Mouse (Mus musculus) limb, embryonic 12.5 days (tissue): ENCODE measurements around the gene Acr. TPM values are rescaled to one million over a fixed set of nuclear protein-coding genes. Genes with fewer than 3 reads are reported as not detected.

Source experiments
- ATAC-seq: fragments of 200-750 bp; cut with Nextera tagmentation; 2 replicates; pipeline ENCODE4 v1.8.0; 2017; ENCODE audit warnings: low read depth, moderate TSS enrichment; ENCODE audit not compliant: insufficient number of reproducible peaks, insufficient read depth, low FRiP score, low TSS enrichment
- H3K27ac ChIP-seq: fragments of 300-500 bp; sonication (generic); 2 replicates; pipeline ENCODE4 v1.5.1; 2016; ENCODE audit warnings: mild to moderate bottlenecking, moderate library complexity
- H3K27me3 ChIP-seq: fragments of 300-500 bp; sonication (generic); 2 replicates; pipeline ENCODE4 v1.6.1; 2016; ENCODE audit warnings: mild to moderate bottlenecking, moderate library complexity
- H3K36me3 ChIP-seq: fragments of 300-500 bp; sonication (generic); 2 replicates; pipeline ENCODE4 v1.6.1; 2016; ENCODE audit warnings: mild to moderate bottlenecking, moderate library complexity
- H3K4me1 ChIP-seq: fragments of 300-500 bp; sonication (generic); replicated peaks from 2 replicates; pipeline ENCODE4 v1.6.1; 2016
- H3K4me2 ChIP-seq: fragments of 300-500 bp; sonication (generic); 2 replicates; pipeline ENCODE4 v1.6.1; 2016; ENCODE audit warnings: mild to moderate bottlenecking, moderate library complexity
- H3K4me3 ChIP-seq: fragments of 300-500 bp; sonication (generic); replicated peaks from 2 replicates; pipeline ENCODE4 v1.5.1; 2016; ENCODE audit warnings: mild to moderate bottlenecking
- H3K9ac ChIP-seq: fragments of 300-500 bp; sonication (generic); replicated peaks from 2 replicates; pipeline ENCODE4 v1.6.1; 2016; ENCODE audit warnings: mild to moderate bottlenecking, moderate library complexity
- H3K9me3 ChIP-seq: fragments of 300-500 bp; sonication (generic); 2 replicates; pipeline ENCODE4 v1.6.1; 2016; ENCODE audit warnings: mild to moderate bottlenecking, moderate library complexity
- WGBS: fragments of 180-500 bp; shearing (Covaris S2); methylation state at CpG from one replicate; pipeline ENCODE4 v1.1.7; 2016; 5-methylcytosine and 5-hydroxymethylcytosine counted together
- polyA plus RNA-seq: library from polyadenylated mRNA; unstranded; fragments of >200 nt; fragmentation: Nextera tagmentation; extraction: Ambion mirVana; gene quantifications from 2 replicates; pipeline ENCODE4 v1.2.1, GENCODE M21; 2016

Gene Acr
- polyA plus RNA-seq, 1 experiment from 2014 or later = not detected

DNA sequence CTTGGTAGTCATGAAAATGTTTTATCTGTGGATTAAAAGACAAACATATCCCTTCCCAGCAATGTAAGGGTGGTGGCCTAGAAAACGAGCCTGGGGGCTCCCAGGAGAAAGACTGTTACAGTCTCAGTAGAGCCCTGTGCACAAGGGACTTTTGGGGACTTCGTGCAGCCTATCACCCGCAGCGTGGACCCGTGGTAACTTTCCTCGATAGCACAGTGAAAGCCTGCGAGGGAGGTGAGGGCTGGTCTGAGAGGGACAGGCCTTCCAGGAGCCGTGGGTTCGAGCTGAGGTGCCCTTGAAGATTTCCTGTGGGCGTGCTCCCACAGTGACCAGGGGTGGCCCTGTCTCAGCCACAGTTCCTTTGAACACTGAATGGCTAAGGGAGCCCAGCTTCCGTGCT, 17.5 kb downstream of the Acr start:
- no peak overlapping the region for H3K27ac ChIP-seq
- 89% methylated on average over 11 of the region's 11 CpGs for WGBS
- H3K27me3 ChIP-seq = no peaks in the 10 kb centered on the region
- 0 out of 2 replicates have a peak, but pooled peaks cover under 1% of the 10 kb centered on the region for H3K4me1 ChIP-seq
- H3K9ac ChIP-seq = no peak overlapping the region
- no peak overlapping the region for H3K4me3 ChIP-seq
- H3K36me3 ChIP-seq = peaks cover 54% of the 10 kb centered on the region
- no peak for ATAC-seq
- H3K9me3 ChIP-seq = no peaks in the 10 kb centered on the region
- no peak overlapping the region for H3K4me2 ChIP-seq

DNA sequence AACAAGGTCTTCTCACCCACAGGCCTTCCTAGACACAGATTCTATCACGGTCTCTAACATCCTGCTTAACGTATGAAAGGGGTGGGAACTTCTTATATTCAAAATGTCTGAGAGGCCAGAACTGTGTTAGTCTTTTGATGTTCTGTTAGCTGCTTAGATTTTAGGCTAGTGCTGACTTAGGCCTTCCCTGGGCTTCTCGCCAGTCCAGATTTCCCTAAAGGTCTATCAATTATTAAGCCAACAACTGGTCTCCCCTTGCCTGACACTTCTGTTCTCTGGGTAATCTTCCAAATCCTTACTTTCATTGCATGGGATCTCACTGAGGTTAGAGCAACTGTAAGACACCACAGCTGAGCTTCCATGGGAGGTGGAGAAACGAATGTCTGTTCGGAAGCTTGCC, 21.0 kb downstream of the Acr start:
- WGBS = 87% methylated on average over 5 of the region's 5 CpGs

DNA sequence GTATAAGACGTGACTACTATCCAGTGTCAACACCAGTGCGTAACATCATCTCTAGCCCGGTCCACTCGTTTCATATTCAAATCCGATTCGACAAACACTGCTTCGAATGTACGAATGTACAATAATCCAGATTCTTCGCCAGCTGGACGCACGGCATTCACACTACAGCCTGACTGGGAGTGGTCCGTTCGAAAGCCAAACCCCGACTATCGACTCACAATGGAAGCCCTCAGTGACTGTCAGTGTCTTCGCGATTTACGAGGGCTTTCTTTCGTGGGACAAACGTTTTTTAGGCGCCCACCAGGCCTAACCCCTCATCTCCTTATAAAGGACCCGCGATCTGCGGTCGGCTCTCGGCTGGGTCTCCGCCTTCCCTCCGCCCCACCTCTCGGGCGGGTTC, 23.2 kb downstream of the Acr start:
- H3K27ac ChIP-seq = peak overlapping the region; percentile 25; the same call in 1 of the 2 replicates

More for the DNA sequence above, 21.0 kb downstream of the Acr start:
- Histone ChIP-seq H3K27ac (no peak overlapping the region), H3K4me1 (peaks cover 13% of the 10 kb centered on the region), H3K27me3 (no peaks in the 10 kb centered on the region), H3K9ac (no peak overlapping the region), H3K4me3 (no peak overlapping the region), H3K9me3 (no peaks in the 10 kb centered on the region), H3K4me2 (no peak overlapping the region), H3K36me3 (peaks cover 33% of the 10 kb centered on the region)
- no peak for ATAC-seq

DNA sequence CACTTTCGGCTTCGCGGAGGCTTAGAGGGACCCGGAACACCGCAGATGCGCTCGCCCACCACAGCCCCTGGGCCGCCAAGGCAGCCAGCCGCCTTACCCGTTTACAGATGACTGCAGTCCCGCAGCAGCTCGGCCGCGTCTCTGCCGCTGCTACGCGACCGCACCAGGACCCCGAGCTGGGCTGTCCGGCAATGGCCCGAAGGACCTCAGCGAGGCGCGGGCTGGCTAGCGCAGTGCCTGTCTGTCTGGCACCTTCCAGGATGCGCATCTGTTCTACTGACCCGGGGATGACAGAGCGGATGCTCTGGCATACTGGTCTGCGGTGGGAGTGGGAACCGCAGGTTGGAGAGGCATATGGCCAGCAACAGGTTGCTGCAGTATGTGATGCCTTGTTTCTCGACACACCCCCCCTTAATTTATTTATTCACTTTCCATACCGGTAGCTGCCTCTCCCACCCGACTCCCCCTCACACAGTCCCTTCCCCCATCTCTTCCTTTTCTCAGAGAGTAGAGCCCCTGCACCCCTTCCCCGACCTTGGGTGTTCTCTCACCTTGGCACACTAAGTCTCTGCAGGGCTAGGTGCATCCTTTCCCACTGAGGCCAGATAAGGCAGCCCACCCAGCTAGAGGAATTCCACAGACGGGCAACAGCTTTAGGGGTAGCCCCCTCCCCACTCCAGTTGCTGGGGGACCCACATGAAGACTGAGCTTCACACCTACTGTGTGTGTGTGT, 23.8 kb downstream of the Acr start, which contains the start of gene Rabl2:
TSS of gene Rabl2 (minus strand) at position 201 of the 733 bp plus-strand sequence.
- peak within 1 kb of the TSS; percentile 85 for H3K4me2 ChIP-seq
- under 1% methylated on average over 35 of the region's 35 CpGs for WGBS
- peak; percentile 96 for ATAC-seq
- peak within 1 kb of the TSS; percentile 78 for H3K4me3 ChIP-seq
- H3K36me3 ChIP-seq = peaks cover 18% of the 10 kb centered on the region; the same call in 1 of the 2 replicates
- H3K9ac ChIP-seq = peak within 1 kb of the TSS; percentile 74
- no peaks in the 10 kb centered on the region for H3K9me3 ChIP-seq
- H3K27me3 ChIP-seq = 0 out of 2 replicates have a peak, but pooled peaks cover 1% of the 10 kb centered on the region
- H3K27ac ChIP-seq = peak within 1 kb of the TSS; percentile 45; the same call in 1 of the 2 replicates
- peaks cover 13% of the 10 kb centered on the region for H3K4me1 ChIP-seq

More for the DNA sequence above, 23.2 kb downstream of the Acr start:
- peak overlapping the region; percentile 85 for H3K4me2 ChIP-seq
- H3K27me3 ChIP-seq = no peaks in the 10 kb centered on the region
- ATAC-seq = peak; percentile 11; the same call in 1 of the 2 replicates
- 2% methylated on average over 30 of the region's 30 CpGs for whole genome bisulfite sequencing
- H3K9me3 ChIP-seq = no peaks in the 10 kb centered on the region
- peaks cover 24% of the 10 kb centered on the region for H3K36me3 ChIP-seq
- H3K9ac ChIP-seq = peak overlapping the region; percentile 74
- peaks cover 13% of the 10 kb centered on the region for H3K4me1 ChIP-seq
- H3K4me3 ChIP-seq = peak overlapping the region; percentile 78

DNA sequence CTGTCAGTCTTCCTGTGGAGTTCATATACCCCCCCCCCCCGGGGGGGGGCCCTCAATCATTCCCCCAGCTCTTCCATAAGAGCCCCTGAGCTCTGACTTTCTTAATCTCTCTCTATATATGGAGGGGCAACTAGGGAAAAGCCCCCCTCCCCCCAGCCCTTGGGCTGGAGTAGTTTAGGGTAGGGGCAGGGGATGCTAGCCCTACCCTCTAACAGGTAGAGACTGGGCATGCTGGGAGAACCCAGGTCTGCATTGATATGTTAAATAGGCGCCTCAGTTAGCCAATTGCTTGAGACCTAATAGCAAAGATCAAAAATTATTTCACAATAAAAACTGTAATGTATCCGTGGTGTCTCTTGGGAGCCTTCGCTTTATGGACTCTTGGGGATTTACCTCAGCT, 24.4 kb downstream of the Acr start:
- peaks cover 12% of the 10 kb centered on the region; the same call in 1 of the 2 replicates for H3K36me3 ChIP-seq
- peak overlapping the region; percentile 74; the same call in 1 of the 2 replicates for H3K9ac ChIP-seq
- peak overlapping the region; percentile 78 for H3K4me3 ChIP-seq
- ATAC-seq = no peak
- H3K27me3 ChIP-seq = 0 out of 2 replicates have a peak, but pooled peaks cover 5% of the 10 kb centered on the region
- peaks cover 13% of the 10 kb centered on the region for H3K4me1 ChIP-seq
- H3K9me3 ChIP-seq = no peaks in the 10 kb centered on the region
- no peak overlapping the region for H3K27ac ChIP-seq
- 40% methylated on average over 4 of the region's 4 CpGs for WGBS
- peak overlapping the region; percentile 85 for H3K4me2 ChIP-seq

DNA sequence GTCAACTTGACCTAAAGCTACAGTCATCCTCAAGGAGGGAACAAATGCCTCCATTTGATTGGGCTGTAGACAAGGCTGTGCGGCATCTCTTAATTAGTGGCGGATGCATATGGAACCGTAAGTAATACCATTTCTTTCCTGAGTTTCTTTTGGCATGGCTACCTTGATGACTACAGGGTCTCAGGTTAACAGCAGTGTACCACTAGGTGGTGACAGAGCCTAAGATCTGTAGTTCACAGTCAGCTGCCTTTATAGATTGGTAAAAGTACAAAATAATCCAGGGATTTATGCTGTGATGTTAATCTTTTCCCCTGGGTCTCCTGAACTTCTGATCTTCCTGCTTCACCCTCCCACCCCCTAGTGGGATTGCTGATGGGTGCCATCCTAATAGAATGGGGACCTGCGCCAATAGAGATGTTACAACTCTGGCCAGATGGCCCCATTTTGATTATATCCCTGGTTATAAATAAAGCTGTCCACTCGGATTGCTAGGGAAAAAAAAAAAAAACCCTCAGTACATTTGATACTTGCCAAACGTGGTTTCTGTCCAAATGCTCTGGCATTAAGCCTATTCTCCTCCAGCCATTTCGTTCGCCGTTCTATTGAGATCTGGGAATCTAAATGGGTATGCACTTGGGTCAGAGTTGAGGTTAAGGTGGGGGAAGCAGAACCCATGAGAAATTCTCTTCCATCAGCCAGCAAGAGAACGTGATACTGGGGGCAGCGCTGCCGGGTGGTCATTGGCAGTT, 37.9 kb downstream of the Acr start:
- Histone ChIP-seq H3K9me3 (no peaks in the 10 kb centered on the region; the same call in 1 of the 2 replicates), H3K27me3 (no peaks in the 10 kb centered on the region), H3K4me2 (no peak overlapping the region), H3K9ac (no peak overlapping the region), H3K27ac (no peak overlapping the region), H3K4me3 (no peak overlapping the region), H3K4me1 (no peaks in the 10 kb centered on the region), H3K36me3 (no peaks in the 10 kb centered on the region)
- WGBS = 83% methylated on average over 12 of the region's 12 CpGs
- no peak for ATAC-seq

DNA sequence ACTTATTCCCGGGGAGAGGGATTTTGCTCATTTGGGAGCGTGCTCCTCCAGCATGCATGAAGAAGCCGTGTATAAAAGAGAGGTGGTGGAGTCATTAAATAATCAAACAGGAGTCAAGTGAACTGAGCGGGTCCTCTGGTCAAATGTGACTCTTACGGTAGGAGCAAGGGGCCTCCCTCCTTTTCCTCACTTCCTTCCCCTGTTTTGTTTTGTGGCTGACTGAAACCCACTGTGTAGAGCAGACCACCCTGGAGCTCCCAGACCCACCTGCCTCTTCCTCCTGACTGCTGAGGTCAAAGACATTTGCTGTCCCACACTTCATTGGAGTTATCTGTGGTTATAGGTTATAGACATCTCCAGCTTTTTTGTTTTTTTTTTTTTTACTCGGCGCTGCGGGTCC, 39.4 kb downstream of the Acr start:
- Histone ChIP-seq H3K27me3 (no peaks in the 10 kb centered on the region), H3K4me3 (no peak overlapping the region), H3K36me3 (no peaks in the 10 kb centered on the region), H3K9me3 (no peaks in the 10 kb centered on the region; the same call in 1 of the 2 replicates), H3K27ac (no peak overlapping the region), H3K4me1 (no peaks in the 10 kb centered on the region), H3K9ac (no peak overlapping the region), H3K4me2 (no peak overlapping the region)
- 90% methylated on average over 8 of the region's 8 CpGs for WGBS
- ATAC-seq = no peak

DNA sequence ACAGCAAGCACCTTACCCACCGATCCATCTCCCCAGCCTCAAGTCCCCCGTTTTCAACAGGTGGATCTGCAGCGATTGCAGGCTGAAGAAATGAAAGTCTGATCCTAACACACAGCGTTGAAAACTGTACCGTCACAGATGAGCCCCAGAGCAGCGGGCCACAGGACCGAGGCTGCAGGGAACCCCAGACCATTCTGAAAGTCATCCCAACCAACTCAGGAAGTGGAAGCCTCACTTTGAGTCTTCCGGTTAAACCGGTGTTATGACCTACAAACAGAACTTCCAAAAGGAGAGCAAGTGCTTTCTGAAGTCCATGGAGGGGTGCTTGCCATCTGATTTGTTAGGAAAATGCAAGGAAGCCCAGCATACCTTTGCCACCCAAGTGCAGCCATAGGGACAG, 39.8 kb downstream of the Acr start:
- no peaks in the 10 kb centered on the region for H3K27me3 ChIP-seq
- no peaks in the 10 kb centered on the region for H3K36me3 ChIP-seq
- H3K4me2 ChIP-seq = no peak overlapping the region
- no peak for ATAC-seq
- H3K9ac ChIP-seq = no peak overlapping the region
- H3K9me3 ChIP-seq = no peaks in the 10 kb centered on the region; the same call in 1 of the 2 replicates
- H3K4me3 ChIP-seq = no peak overlapping the region
- WGBS = 84% methylated on average over 9 of the region's 9 CpGs
- no peak overlapping the region for H3K27ac ChIP-seq
- no peaks in the 10 kb centered on the region for H3K4me1 ChIP-seq

DNA sequence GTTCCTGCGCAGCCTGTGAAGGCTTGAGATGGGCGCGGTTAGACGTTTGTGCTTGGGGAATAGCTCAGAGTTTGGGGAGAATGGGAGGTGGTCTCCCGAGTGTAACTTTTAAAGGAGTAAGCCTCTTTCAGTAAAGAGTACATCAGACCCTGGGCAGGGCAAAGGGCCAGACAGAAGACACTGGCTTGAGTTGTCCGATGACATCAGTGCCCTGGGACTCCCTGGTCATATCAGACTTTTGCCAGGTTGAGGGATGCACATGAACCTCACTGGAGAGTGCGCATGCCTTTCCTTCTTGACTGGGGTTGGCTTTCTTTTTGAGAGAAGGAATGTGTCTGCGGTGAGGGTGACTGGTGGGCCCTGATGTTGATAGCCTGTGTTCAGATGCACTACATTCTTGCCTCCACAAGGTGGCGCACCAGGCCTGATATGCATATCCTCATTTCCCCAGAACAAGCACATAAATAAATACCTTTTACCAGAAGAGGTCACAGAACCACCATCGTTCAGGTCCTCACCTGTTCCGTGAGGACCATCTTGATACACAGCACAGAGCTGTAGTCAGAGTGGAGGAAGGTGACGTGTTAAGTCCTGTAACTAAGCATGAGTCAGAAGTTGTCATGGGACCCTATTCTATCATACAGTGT, 54.3 kb downstream of the Acr start:
- WGBS = 81% methylated on average over 12 of the region's 12 CpGs

DNA sequence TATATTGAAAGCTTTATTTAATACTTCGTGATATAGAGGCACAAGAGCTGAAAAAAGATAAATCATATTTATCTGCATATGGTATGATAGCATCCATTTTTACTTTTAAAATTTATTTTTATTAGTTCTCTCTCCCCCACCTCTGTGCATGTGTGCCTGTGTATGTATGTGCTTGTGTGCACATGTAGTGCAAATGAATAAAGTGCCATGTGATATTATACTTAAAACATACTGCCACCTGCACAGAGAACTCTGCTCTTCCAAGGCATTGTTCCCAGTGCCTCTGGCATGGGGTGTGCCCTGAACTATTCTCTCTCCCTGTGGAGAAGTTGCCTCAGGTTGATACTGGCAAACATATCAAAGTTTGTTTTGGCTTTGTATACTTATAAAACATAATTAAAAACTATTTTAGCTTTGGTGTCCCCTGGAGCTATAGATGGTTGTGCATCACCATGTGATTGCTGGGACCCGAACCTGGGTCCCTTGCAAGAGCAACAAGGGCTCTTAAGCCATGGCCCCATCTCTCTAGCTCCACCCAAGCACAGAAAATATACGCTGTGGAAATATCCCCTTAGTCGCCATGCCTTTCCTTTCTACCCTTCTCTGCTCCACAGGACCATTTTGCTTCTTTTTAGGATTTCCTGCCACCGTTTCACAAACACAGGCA, 55.0 kb downstream of the Acr start:
- Histone ChIP-seq H3K36me3 (no peaks in the 10 kb centered on the region), H3K27me3 (no peaks in the 10 kb centered on the region), H3K4me2 (no peak overlapping the region), H3K9me3 (0 out of 2 replicates have a peak, but pooled peaks cover 4% of the 10 kb centered on the region), H3K4me3 (no peak overlapping the region), H3K27ac (no peak overlapping the region), H3K4me1 (no peaks in the 10 kb centered on the region), H3K9ac (no peak overlapping the region)
- ATAC-seq = 0 out of 2 replicates have a peak, but pooled peaks have one; percentile 42
- WGBS = 68% methylated on average over 5 of the region's 5 CpGs

More for the DNA sequence above, 54.3 kb downstream of the Acr start:
- H3K27me3 ChIP-seq = no peaks in the 10 kb centered on the region
- peak; percentile 75; the same call in 1 of the 2 replicates for ATAC-seq
- no peaks in the 10 kb centered on the region for H3K36me3 ChIP-seq
- no peak overlapping the region for H3K4me2 ChIP-seq
- H3K9me3 ChIP-seq = 0 out of 2 replicates have a peak, but pooled peaks cover 4% of the 10 kb centered on the region
- no peak overlapping the region for H3K9ac ChIP-seq
- H3K4me1 ChIP-seq = no peaks in the 10 kb centered on the region
- no peak overlapping the region for H3K27ac ChIP-seq
- no peak overlapping the region for H3K4me3 ChIP-seq
